23 mouse cellular contexts compared by ENCODE assay signal in the genomic region with DNA sequence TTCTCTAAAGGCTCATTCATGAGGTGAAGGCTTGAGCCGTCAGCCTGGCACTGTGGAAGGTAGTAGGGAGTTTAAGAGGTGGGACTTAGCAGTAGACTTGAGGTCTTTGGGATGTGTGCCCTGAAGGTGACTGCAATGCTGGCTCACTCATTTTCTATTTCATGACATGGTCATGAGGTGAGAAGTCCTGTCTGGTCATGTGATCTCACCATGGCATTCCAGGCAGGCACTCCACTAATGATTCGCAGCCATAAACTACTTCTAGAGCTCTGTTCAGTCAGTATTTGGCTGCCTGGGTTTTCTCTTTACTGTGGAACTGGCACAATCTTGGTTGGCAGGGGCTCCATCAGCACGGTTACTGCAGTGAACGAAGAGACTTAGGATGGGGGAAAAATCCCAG.
"Had no signal": no experiment of that assay in that cellular context is flagged by ENCODE, and none has a peak within 500 bp of the region (broad histone marks: within the 10 kb centered on the region; RNA-seq: fewer than 3 reads in every experiment).

No protein-coding gene starts in this region.

- H3K4me3 ChIP-seq: limb, embryonic 10.5 days; limb, embryonic 13.5 days; liver, embryonic 12.5 days; liver, embryonic 15.5 days; lung, embryonic 15.5 days; megakaryocyte, embryonic 14.5 days; midbrain, embryonic 10.5 days; neural tube, embryonic 12.5 days; neural tube, embryonic 15.5 days had no signal

- ATAC-seq: liver, embryonic 12.5 days had no signal

- H3K9ac ChIP-seq: limb, embryonic 13.5 days; liver, embryonic 12.5 days; liver, embryonic 15.5 days; lung, embryonic 15.5 days; neural tube, embryonic 12.5 days; neural tube, embryonic 15.5 days had no signal

- H3K27me3 ChIP-seq: limb, embryonic 13.5 days; liver, embryonic 12.5 days; liver, embryonic 15.5 days; lung, embryonic 15.5 days; neural tube, embryonic 12.5 days; neural tube, embryonic 15.5 days had no signal

- H3K9me3 ChIP-seq: limb, embryonic 10.5 days; limb, embryonic 13.5 days; liver, embryonic 15.5 days; lung, embryonic 15.5 days; neural tube, embryonic 12.5 days; neural tube, embryonic 15.5 days had no signal

- DNase-seq: kidney, postnatal 10 days; kidney, postnatal 4 days; liver; lung, adult 18-20 months; lung, postnatal 10 days; lung, postnatal 36 days; midbrain, embryonic 14.5 days; right cerebral cortex, adult 18-20 months; right cerebral cortex, postnatal 14 days; right cerebral cortex, postnatal 4 days; thymus, adult 2 months; thymus, postnatal 14 days; thymus, postnatal 4 days had no signal

- H3K4me1 ChIP-seq: liver, embryonic 12.5 days; liver, embryonic 15.5 days had no signal

- H3K36me3 ChIP-seq: limb, embryonic 10.5 days; limb, embryonic 13.5 days; liver, embryonic 12.5 days; liver, embryonic 15.5 days; lung, embryonic 15.5 days; midbrain, embryonic 10.5 days; neural tube, embryonic 12.5 days; neural tube, embryonic 15.5 days had no signal

- H3K27ac ChIP-seq: limb, embryonic 10.5 days; limb, embryonic 13.5 days; liver, embryonic 12.5 days; liver, embryonic 15.5 days; lung, embryonic 15.5 days; midbrain, embryonic 10.5 days; neural tube, embryonic 12.5 days; neural tube, embryonic 15.5 days; stomach, postnatal 0 days had no signal

- H3K4me2 ChIP-seq: limb, embryonic 13.5 days; liver, embryonic 12.5 days; liver, embryonic 15.5 days; lung, embryonic 15.5 days; neural tube, embryonic 12.5 days; neural tube, embryonic 15.5 days had no signal
